Mouse (Mus musculus) midbrain, embryonic 11.5 days (tissue): Measurements from ENCODE around the gene Olfr1461. TPM values are rescaled to one million over a fixed set of nuclear protein-coding genes. Genes with fewer than 3 reads are reported as not detected.

Experiments
- ATAC-seq: fragments of 200-750 bp; cut with Nextera tagmentation; 2 replicates; pipeline ENCODE4 v1.8.0; 2017; ENCODE audit warnings: moderate TSS enrichment, moderate library complexity; ENCODE audit not compliant: low FRiP score
- DNase-seq: peaks from one replicate; pipeline ENCODE4 v3.0.0; 2015; ENCODE audit warnings: low spot score; ENCODE audit errors: missing footprints
- H3K27ac ChIP-seq: fragments of 300-500 bp; sonication (generic); 2 replicates; pipeline ENCODE4 v1.5.1; 2014; ENCODE audit warnings: low read depth, low read length
- H3K27me3 ChIP-seq: fragments of 300-500 bp; sonication (generic); 2 replicates; pipeline ENCODE4 v1.6.1; 2014; ENCODE audit warnings: mild to moderate bottlenecking, low read length, moderate library complexity, mixed read lengths; ENCODE audit not compliant: control insufficient read depth, insufficient read depth
- H3K36me3 ChIP-seq: fragments of 300-500 bp; sonication (generic); 2 replicates; pipeline ENCODE4 v1.6.1; 2014; ENCODE audit warnings: mild to moderate bottlenecking, low read length, moderate library complexity, mixed read lengths; ENCODE audit not compliant: control insufficient read depth, insufficient read depth
- H3K4me1 ChIP-seq: fragments of 300-500 bp; sonication (generic); 2 replicates; pipeline ENCODE4 v1.6.1; 2014; ENCODE audit warnings: low read length; ENCODE audit not compliant: control insufficient read depth, insufficient read depth
- H3K4me2 ChIP-seq: fragments of 300-500 bp; sonication (generic); 2 replicates; pipeline ENCODE4 v1.6.1; 2014; ENCODE audit warnings: mild to moderate bottlenecking, moderate library complexity
- H3K4me3 ChIP-seq: fragments of 300-500 bp; sonication (generic); 2 replicates; pipeline ENCODE4 v1.5.1; 2014; ENCODE audit warnings: low read depth, low read length
- H3K9ac ChIP-seq: fragments of 300-500 bp; sonication (generic); 2 replicates; pipeline ENCODE4 v1.6.1; 2014; ENCODE audit warnings: low read length
- H3K9me3 ChIP-seq: fragments of 300-500 bp; sonication (generic); 2 replicates; pipeline ENCODE4 v1.6.1; 2016; ENCODE audit warnings: low read length; ENCODE audit not compliant: control insufficient read depth
- WGBS: fragments of 180-500 bp; shearing (Covaris S2); extraction: QIAGEN DNeasy Blood & Tissue Kit; methylation state at CpG from one replicate; pipeline ENCODE4 v1.1.7; 2014; 5-methylcytosine and 5-hydroxymethylcytosine counted together
- polyA plus RNA-seq: library from polyadenylated mRNA; unstranded; fragments of >200 nt; fragmentation: Nextera tagmentation; extraction: Ambion mirVana; gene quantifications from 2 replicates; pipeline ENCODE4 v1.2.1, GENCODE M21; 2014

Olfr1461 gene
- polyA plus RNA-seq = not detected in 2 replicates

DNA sequence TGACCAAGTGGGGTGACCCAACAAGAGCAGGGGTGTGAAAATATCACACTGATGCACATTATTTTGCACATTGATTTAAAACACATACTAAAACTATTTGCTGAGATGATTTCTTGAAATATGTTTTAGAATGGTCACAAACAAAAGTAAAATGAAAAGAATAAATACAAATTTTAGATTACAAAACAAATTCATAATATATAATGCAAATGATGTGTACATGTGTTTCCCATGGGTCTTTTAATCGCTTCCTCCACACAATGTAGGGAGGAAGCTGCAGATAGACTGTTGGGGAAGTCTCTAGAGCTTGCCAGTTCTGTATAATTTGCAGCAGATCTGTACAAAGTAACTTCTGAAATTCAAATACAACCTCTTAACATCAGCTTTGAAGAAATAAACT is at the start of gene Olfr1461:
Olfr1461 (plus strand) TSS at position 301 of the 400 bp plus-strand sequence.
- H3K27ac ChIP-seq = no peak within 1 kb of the TSS
- no peaks in the 10 kb centered on the region for H3K27me3 ChIP-seq
- 63% methylated on average over 1 of the region's 1 CpGs for WGBS
- H3K9ac ChIP-seq = no peak within 1 kb of the TSS
- H3K4me1 ChIP-seq = no peaks in the 10 kb centered on the region
- H3K4me2 ChIP-seq = no peak within 1 kb of the TSS
- H3K36me3 ChIP-seq = no peaks in the 10 kb centered on the region
- DNase-seq = no peak
- H3K9me3 ChIP-seq = no peaks in the 10 kb centered on the region; the same call in 1 of the 2 replicates
- no peak within 1 kb of the TSS for H3K4me3 ChIP-seq
- no peak for ATAC-seq

DNA sequence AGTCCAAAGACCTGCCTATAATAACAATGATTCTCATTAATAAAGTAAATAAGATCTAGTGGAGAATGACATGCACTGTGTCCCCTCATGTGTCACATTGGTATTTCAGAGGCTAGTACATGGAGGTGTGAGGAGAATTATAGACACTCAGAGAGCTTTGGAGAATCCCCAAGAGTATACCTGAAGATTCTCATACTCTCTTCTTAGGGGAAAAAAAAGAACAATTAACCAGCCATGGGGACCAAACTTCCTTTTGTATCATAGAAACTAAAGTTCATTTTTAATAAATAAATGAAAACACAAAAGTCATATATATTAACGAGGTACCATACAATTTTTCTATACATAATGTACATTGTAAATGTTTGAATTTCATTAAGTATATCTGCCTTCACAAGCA is 13.4 kb upstream of the Olfr1461 start, which contains the start of gene Olfr1459:
Olfr1459 (minus strand) TSS at position 101 of the 400 bp plus-strand sequence.
- Histone ChIP-seq H3K36me3 (no peaks in the 10 kb centered on the region), H3K4me2 (no peak within 1 kb of the TSS), H3K4me3 (no peak within 1 kb of the TSS), H3K27ac (no peak within 1 kb of the TSS), H3K4me1 (no peaks in the 10 kb centered on the region), H3K9ac (no peak within 1 kb of the TSS), H3K27me3 (no peaks in the 10 kb centered on the region), H3K9me3 (peaks cover 3% of the 10 kb centered on the region; the same call in 1 of the 2 replicates)
- no peak for ATAC-seq
- 71% methylated on average over 1 of the region's 1 CpGs for WGBS
- no peak for DNase-seq

DNA sequence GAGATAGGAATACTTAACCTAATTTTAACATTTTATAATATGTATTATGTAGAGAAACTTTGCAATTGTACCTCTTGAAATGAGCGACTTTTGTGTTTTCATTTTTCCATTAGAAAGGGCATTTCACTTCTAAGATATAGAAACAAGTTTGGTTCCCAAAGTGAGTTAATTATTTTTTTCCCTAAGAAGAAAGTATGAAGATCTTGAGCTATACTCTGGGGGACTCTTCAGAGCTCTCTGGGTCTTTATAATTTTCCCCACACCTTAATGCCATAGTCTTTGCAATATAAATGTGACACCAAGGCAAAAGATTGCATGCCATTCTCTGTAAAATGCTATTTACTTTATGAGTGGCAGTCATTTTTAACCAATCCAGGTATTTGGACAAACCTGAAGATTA is 22.6 kb downstream of the Olfr1461 start, which contains the start of gene Olfr1462:
Olfr1462 (plus strand) TSS at position 301 of the 400 bp plus-strand sequence.
- WGBS = 89% methylated on average over 1 of the region's 1 CpGs
- H3K36me3 ChIP-seq = no peaks in the 10 kb centered on the region
- ATAC-seq (no peak), DNase-seq (no peak)
- H3K27me3 ChIP-seq = no peaks in the 10 kb centered on the region
- H3K27ac ChIP-seq = no peak within 1 kb of the TSS
- H3K9ac ChIP-seq = no peak within 1 kb of the TSS
- no peak within 1 kb of the TSS for H3K4me3 ChIP-seq
- H3K4me1 ChIP-seq = no peaks in the 10 kb centered on the region
- peaks cover 6% of the 10 kb centered on the region; the same call in 1 of the 2 replicates for H3K9me3 ChIP-seq
- no peak within 1 kb of the TSS for H3K4me2 ChIP-seq

Other genes with a start within 250 kb of the Olfr1461 start
- not detected in 2 replicates for gene Olfr1448, start 238.6 kb upstream of the Olfr1461 start, polyA plus RNA-seq
- not detected in 2 replicates for gene Olfr1449, start 232.2 kb upstream of the Olfr1461 start, polyA plus RNA-seq
- gene Olfr1450, start 212.7 kb upstream of the Olfr1461 start, polyA plus RNA-seq = not detected in 2 replicates
- gene Olfr1451, start 168.0 kb upstream of the Olfr1461 start, polyA plus RNA-seq = not detected in 2 replicates
- not detected in 2 replicates for gene Olfr1453, start 134.7 kb upstream of the Olfr1461 start, polyA plus RNA-seq
- not detected in 2 replicates for gene Olfr1454, start 102.4 kb upstream of the Olfr1461 start, polyA plus RNA-seq
- not detected in 2 replicates for gene Olfr1457, start 65.1 kb upstream of the Olfr1461 start, polyA plus RNA-seq
- not detected in 2 replicates for gene Olfr1458, start 56.2 kb upstream of the Olfr1461 start, polyA plus RNA-seq
- gene Olfr1459, start 13.5 kb upstream of the Olfr1461 start, polyA plus RNA-seq = not detected in 2 replicates
- gene Olfr1462, start 22.7 kb downstream of the Olfr1461 start, polyA plus RNA-seq = not detected in 2 replicates
- gene Olfr1463, start 68.3 kb downstream of the Olfr1461 start, polyA plus RNA-seq = not detected in 2 replicates
- not detected in 2 replicates for gene Olfr1465, start 152.5 kb downstream of the Olfr1461 start, polyA plus RNA-seq
- not detected in 2 replicates for gene Olfr1466, start 175.9 kb downstream of the Olfr1461 start, polyA plus RNA-seq
- not detected in 2 replicates for gene Olfr1467, start 199.2 kb downstream of the Olfr1461 start, polyA plus RNA-seq
- gene Olfr1469, start 244.8 kb downstream of the Olfr1461 start, polyA plus RNA-seq = not detected in 2 replicates